Mouse (Mus musculus) cortical plate, adult 2 months (tissue): ENCODE results near the gene Ackr3.

Experiments used
- CTCF ChIP-seq: fragments of 200-500 bp; IDR thresholded peaks from 2 replicates; pipeline ENCODE4 v1.5.1; 2011; ENCODE audit warnings: mild to moderate bottlenecking, control low read depth, low read length; ENCODE audit not compliant: insufficient read depth; ENCODE audit errors: extremely low read depth
- POLR2A ChIP-seq: fragments of 200-500 bp; IDR thresholded peaks from 2 replicates; pipeline ENCODE4 v1.6.1; 2011; ENCODE audit warnings: mild to moderate bottlenecking, low read length, control low read depth; ENCODE audit not compliant: insufficient read depth; ENCODE audit errors: extremely low read depth

DNA sequence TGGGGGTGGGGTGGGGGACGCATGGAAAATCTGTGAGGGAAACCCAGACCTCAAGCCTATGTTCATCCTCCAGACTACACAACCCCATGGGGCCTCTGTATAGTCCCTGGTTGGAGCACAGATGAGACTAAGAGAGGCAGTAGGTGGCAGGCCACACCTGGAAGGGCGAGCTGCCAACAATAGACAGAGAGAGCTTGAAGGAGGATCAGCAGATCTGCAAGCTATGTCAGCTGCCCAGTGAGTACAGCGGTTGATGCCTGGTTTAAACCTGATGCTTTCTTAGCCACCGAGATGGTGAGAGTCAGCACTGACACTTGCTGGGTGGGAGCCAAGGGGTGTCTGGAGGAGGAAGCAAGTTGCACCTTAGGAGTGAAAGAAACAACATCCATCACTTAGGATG is 43.5 kb downstream of the Ackr3 start:
- TF ChIP-seq POLR2A (no peak), CTCF (no peak)
